Mouse (Mus musculus) spleen, adult 2 months (tissue): Measurements from ENCODE around the gene Slc28a1.

Experiments used
- CTCF ChIP-seq: fragments of 200-500 bp; IDR thresholded peaks from 2 replicates; pipeline ENCODE4 v1.5.1; 2011; ENCODE audit warnings: mild to moderate bottlenecking, inconsistent platforms; ENCODE audit not compliant: insufficient read depth, insufficient read length, insufficient replicate concordance; ENCODE audit errors: extremely low read depth
- POLR2A ChIP-seq: fragments of 200-500 bp; IDR thresholded peaks from 2 replicates; pipeline ENCODE4 v1.6.1; 2011; ENCODE audit warnings: low read depth, low read length, inconsistent platforms

- TF ChIP-seq CTCF (no peak), POLR2A (no peak)
Measured at GRCm38 (mm10) chr7:81077009-81077408, 37.6 kb upstream of the Slc28a1 start.
